Mouse (Mus musculus) brown adipose tissue, adult 24 weeks (tissue): Measurements from ENCODE around the gene Celf2. TPM values are rescaled to one million over a fixed set of nuclear protein-coding genes. Genes with fewer than 3 reads are reported as not detected.

Source experiments
- H3K27ac ChIP-seq: fragments of 200-500 bp; replicated peaks from 2 replicates; pipeline ENCODE4 v1.5.1; 2012; ENCODE audit warnings: low read depth, mild to moderate bottlenecking, low read length
- H3K4me1 ChIP-seq: fragments of 200-500 bp; 2 replicates; pipeline ENCODE4 v1.6.1; 2012; ENCODE audit warnings: low read length, mixed read lengths; ENCODE audit not compliant: control insufficient read depth, insufficient read depth, insufficient read length
- H3K4me3 ChIP-seq: fragments of 200-500 bp; 2 replicates; pipeline ENCODE4 v1.5.1; 2012; ENCODE audit warnings: low read depth, mild to moderate bottlenecking, low read length, moderate library complexity; ENCODE audit not compliant: insufficient read depth
- polyA plus RNA-seq: library from polyadenylated mRNA; stranded (reverse); fragments of >200 nt; gene quantifications from 2 replicates; pipeline ENCODE4 v1.2.4, GENCODE M21; 2012; ENCODE audit not compliant: missing spikeins, insufficient read depth, insufficient read length

Celf2 gene
- polyA plus RNA-seq, 1 experiment = 65.7 TPM

DNA sequence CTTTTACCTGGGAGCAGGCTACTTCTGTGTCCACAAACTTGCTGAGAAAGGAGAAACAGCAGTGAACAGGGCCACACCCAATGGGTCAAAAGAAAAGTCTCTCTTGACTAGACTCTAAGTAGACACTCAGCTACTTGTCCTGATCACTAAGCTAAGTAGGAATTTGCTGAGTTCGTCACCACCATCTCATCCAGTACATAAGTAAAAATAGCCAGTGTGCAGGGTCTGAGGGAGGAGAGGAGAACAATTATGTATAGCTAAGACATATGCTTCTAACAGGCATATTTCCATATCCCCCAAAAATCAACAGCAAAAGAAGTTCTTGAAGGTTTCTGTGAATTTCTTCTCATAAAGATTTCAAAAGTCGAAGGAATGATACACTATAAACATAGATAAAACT, 615.8 kb downstream of the Celf2 start:
- no peak overlapping the region for H3K27ac ChIP-seq
- H3K4me1 ChIP-seq = no peaks in the 10 kb centered on the region
- H3K4me3 ChIP-seq = no peak overlapping the region

DNA sequence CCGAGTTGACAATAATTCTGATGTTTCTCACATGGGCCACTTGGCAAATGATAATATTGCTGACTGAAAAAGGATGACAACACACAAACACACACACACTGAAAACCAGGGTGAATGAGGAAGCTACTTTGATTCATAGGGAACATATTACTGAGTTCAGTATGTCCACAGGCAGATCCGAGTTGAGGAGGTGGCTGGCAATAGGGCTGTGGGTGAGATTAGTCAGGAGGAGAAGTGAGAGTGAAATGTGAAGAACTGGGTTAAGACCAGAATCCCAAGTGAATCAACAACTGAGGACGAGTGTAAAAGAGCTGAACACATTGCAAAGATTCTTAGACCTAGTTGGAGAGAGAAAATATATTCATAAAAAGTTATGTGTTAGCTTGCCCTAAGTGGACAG, 616.3 kb downstream of the Celf2 start:
- H3K4me3 ChIP-seq = no peak overlapping the region
- H3K4me1 ChIP-seq = no peaks in the 10 kb centered on the region
- no peak overlapping the region for H3K27ac ChIP-seq

DNA sequence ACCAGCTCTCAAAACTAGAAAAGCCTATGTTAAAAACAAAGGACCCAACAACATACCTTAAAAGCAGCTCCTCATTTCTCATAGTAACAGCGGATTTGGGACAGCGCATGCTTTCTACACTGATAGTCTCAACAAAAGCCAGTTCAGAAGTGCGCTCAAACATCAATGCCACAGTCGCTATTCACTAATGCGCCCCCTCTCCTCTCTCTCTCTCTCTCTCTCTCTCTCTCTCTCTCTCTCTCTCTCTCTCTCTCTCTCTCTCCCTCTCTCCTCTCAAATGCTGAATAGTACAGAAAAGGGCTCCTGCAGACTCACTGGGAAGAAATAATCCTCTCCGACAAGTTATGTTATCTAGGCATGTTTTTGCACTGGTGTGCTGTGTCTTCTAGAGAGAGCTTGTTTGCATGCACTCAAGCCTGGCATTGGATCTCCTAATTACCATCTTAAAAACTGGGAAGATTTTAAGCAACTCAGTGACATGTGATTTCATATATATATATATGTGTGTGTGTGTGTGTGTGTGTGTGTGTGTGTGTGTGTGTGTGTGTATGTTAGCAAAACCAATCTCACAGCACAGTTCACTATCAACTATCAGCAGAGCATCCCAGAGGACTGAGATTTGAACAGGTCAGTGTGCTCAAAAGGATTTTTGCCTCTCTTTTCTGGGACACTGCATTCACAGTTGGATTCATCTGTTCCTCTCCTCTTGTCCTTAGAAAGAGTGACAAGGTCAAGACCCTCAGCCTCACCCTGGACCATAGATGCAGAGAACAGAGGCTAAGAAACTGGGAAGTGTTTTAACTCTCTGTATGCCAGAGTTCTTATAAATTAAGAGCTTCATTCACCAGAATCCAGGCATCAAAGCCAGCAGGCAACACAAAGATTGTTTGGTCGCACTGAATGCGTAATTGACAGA, 624.3 kb downstream of the Celf2 start:
- no peak overlapping the region for H3K27ac ChIP-seq
- H3K4me3 ChIP-seq = no peak overlapping the region
- no peaks in the 10 kb centered on the region for H3K4me1 ChIP-seq

DNA sequence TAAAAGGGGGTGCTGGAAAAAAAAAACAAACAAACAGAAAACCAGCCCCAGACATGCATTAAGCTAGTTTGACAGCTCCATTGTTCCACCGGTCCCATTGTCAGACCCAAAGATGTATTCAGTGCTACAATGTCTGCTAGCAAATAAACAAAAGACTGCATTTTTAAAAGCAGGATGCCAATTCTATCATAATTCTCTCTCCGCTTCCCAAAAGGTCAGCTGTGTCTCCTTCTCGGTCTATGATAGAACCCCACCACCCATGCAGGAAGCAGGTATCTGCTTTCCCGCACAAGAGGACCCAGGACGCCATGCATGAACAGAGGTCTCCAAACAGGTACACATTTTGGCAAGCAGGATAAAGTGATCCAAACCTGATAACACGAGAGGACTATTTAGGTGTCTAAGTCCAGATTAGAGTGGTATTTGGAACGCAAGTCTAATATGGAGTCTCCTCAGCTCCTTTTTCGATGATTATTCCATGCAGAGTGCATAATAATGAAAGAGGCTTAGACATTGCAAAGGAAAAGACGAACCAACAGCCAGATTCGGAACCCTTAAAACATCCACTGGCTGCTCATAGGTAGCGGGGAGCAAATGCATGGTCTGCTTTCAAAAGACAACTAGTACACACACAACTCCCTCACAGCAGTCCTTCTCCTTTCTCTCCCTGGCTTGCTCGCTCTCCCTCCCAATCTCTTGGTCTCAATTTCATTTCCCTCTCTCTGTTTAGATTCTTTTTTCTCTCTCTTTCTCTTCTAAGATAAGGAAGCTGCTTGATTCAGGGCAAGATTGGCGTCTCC, 625.2 kb downstream of the Celf2 start:
- H3K4me3 ChIP-seq = no peak overlapping the region

DNA sequence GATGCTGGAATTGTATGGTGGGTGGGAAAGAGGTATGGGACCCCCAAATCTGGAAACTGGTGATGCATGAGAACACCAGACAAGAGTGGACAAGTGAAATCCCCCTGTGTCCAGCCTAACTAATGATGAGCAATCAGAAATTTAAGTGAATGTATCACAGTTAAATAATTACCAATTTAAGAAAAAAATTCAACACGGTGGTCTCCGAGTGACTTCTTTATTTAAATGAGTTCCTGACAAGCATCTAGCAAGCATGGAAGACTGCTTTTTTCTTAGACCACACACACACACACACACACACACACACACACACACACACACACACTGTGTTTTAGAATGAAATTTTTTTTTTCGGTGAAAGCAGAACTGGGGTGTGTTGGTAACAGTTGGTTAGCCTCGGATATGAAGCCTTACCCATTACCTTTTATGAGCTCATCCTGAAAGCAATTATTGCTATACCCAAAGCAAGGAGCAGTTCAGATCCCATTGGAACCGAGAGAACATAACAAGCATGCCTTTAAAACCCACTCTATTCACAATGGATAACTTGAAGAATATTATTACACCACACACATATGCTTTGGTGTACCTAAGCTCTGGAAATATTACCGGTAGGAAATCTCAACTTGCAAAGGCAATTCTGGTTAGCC, 627.0 kb downstream of the Celf2 start:
- H3K4me1 ChIP-seq = no peaks in the 10 kb centered on the region
- no peak overlapping the region for H3K4me3 ChIP-seq
- no peak overlapping the region for H3K27ac ChIP-seq

More for the DNA sequence above, 625.2 kb downstream of the Celf2 start:
- H3K4me1 ChIP-seq = no peaks in the 10 kb centered on the region
- H3K27ac ChIP-seq = no peak overlapping the region

DNA sequence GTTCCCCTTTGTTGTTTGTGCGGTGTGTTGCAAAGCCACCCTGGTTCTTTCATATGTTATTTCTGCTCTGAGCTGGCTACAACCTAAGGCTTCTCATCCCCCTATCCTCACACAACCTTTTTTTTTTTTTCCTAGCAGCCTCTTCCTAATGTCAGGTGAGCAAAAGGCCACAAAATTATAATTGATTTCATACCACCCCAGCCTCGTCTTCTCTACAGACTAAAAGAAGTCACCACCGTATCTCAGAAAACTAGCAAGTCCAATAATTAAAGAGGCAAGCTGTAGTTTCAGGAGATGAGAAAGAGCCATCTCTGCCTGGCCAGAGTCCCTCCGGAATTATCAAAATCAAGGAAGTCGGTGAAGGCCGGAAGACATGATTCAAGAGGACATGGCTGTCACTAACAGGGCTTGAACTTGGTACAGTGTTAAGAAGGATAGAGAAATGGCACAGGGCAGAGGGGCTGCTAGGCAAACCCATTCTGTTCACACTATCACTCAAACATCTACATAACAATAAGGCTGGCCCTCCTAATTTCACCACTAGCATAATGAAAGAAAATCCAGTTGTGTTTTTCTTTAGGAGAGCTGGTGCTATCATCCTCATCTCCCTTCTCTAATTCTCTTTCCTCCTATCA, 628.3 kb downstream of the Celf2 start:
- H3K4me1 ChIP-seq = no peaks in the 10 kb centered on the region
- no peak overlapping the region for H3K27ac ChIP-seq
- H3K4me3 ChIP-seq = no peak overlapping the region

DNA sequence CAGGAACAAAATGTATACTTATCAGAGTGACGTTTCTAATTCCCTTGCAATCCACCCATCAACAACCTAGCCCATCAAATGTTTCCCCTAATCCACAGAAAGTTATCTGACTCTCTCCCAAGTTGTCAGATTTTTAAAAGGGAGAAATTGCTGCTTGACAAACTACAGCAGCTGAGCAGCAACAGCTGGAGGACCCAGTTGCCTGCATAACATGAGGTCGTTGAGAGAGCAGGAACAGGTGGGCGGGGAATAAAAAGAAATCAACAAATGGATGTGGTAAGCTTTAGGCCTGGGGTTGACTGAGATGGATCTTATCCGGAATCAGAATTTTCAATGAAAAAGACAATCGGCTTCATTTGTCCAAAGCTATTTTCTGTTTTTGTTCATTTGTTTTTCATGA, 632.3 kb downstream of the Celf2 start:
- Histone ChIP-seq H3K4me3 (no peak overlapping the region), H3K4me1 (0 out of 2 replicates have a peak, but pooled peaks cover 2% of the 10 kb centered on the region), H3K27ac (no peak overlapping the region)

DNA sequence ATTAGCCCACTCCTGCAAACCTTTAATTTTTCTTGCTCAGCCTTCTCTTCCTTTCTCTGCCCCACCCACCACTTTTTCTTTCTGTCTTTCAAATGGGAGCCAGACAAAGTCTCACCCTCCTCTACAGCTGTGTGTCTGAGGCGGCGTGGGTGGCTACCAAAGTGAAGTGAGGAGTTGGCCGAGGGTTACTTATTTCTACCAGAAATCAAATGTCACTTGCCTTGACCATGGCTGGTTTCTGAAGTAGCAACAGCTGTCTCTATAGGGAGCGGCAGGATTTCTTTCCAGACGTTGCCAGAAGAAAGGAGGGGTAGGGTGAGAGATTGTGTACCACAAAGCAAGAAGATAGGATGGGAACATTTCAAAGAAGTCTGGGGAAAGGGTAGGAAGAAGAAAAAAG, 632.8 kb downstream of the Celf2 start:
- no peak overlapping the region for H3K27ac ChIP-seq

DNA sequence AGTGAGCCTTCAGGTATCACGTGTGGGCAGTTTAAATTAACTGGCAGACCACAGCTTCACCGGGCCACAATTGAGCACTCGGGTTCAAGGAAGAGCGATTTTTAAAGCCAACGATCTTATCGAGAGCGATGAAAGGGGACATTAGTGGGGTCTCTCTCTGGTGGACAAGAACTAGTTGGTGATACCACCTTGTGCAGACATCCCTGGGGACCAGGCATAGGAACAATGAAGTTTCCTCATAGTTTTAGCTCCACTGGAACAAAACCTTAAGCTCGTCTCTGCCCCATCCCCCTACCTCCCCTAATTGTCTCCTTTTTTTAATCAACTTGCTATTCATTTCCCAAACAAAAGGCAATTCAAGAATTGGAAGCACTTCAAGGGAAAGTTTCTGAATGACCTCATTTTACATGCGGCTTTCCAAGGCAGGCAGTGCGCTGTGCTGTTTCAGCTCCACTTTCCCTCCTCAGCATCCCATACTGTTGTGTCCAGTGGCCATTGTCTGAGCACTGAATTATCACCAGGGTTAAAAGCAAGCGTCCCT, 634.2 kb downstream of the Celf2 start:
- 0 out of 2 replicates have a peak, but pooled peaks cover 2% of the 10 kb centered on the region for H3K4me1 ChIP-seq
- H3K27ac ChIP-seq = no peak overlapping the region
- no peak overlapping the region for H3K4me3 ChIP-seq

More for the DNA sequence above, 632.8 kb downstream of the Celf2 start:
- no peak overlapping the region for H3K4me3 ChIP-seq
- H3K4me1 ChIP-seq = 0 out of 2 replicates have a peak, but pooled peaks cover 2% of the 10 kb centered on the region

DNA sequence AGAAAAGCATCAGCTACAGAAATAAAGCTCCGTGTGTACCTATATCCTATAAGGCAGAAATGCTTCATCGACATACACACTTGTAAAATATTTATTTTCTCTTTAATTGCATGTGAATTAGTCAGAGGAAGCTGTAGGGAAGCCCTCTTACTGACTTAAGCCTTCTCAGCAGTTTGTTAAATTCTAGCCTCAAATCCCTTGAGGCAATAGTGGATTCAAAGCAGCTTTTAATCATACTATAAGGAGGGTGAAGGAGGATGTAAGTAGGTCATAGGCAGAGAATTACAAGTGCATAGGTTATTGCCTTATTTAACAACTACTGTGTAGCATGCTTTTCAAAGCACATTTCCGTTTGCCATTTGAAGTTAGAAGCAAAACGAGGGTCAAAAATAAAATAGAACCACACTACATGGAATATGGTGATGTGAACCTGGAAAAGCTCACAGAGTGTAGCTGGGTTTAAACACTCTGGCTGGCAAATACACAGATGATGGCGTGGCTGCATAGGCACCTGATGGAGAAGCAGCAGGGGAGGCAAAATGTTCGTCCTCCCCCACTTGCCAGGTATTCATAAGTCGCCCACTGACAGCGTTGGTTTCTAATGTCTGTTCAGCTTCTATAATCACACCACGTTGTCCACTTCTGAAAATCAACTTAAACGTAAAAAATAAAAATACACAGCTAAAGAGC, 635.0 kb downstream of the Celf2 start:
- Histone ChIP-seq H3K27ac (no peak overlapping the region), H3K4me3 (no peak overlapping the region), H3K4me1 (0 out of 2 replicates have a peak, but pooled peaks cover 2% of the 10 kb centered on the region)

DNA sequence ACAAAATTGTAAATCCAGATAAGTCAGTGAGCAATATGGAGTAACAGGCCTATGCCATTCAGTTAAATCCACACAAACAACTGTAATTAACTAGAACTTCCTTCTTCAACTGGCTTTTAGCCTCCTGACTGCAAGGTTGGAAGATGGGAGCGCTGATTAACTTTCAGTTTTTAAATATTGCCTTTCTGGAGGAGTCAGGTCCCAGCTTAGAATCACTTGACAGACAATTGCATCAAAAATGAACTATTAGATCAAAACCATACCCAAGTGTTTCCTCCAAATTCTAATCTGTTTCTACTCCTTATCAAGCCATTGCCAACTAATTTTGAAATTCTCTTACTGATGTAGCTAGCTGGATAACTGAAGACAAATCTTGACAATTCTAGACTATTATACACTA, 635.7 kb downstream of the Celf2 start:
- Histone ChIP-seq H3K27ac (no peak overlapping the region), H3K4me3 (no peak overlapping the region), H3K4me1 (0 out of 2 replicates have a peak, but pooled peaks cover 2% of the 10 kb centered on the region)

DNA sequence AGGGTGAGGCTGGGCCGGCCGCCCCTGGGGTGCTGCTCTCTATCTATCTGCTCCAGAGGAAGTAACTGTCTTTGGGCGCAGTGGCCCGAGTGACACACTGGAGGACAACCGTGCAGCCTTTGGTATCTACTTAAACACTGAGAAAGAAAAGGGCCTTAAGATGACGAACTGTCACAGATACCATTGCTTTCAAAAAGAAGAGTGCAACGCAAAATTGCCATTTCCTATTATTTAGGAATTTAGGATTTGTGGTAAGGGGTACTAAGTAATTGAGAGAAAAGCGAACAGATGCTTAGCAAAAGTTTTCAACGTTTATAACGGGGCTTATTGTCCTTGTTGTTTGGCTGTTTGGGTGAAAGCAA, 636.5 kb downstream of the Celf2 start:
- peak overlapping the region; percentile 86 for H3K4me3 ChIP-seq
- H3K27ac ChIP-seq = peak overlapping the region; percentile 58; the same call in 1 of the 2 replicates
- H3K4me1 ChIP-seq = 0 out of 2 replicates have a peak, but pooled peaks cover 2% of the 10 kb centered on the region

DNA sequence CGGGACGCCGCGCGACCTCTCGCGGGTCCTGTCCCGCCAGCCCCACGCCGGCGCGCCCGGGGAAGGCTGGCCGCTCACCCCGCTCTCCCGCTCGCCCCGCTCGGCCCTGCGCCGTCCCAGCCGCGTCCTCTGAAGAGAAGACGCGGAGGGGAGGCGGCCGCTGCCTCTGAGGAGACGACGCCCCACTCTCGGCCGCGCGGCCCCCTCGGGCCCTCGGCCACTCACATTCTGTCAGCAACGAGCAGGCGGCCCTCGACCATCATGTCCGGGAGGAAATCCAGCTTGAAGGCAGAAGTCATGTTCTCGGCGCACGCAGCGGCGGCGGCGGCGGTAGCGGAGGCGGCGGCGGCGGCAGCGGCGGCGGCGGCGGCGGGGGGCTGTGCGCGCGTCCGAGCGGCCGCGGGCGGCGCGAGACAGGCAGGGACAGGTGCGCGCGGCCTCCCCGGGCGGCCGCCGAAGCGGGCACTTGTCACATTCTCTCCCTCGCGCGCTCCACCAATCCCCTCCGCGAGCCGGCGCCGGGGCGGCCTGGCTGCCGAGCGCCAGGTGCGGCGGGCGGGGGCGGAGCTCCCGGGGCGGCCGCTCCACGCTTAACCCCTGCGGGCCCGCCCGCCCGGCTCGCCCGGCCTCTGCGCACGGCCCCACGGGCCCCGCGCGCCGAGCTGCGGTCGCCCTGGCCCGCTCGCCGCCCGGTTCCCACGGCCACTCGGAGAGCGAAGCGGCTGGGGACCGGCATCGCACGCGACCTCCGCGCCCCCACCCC, 637.1 kb downstream of the Celf2 start:
- Histone ChIP-seq H3K4me1 (0 out of 2 replicates have a peak, but pooled peaks cover 2% of the 10 kb centered on the region), H3K27ac (peak overlapping the region; percentile 91), H3K4me3 (peak overlapping the region; percentile 86)
